Mouse (Mus musculus) olfactory bulb, adult 2 months (tissue): Measurements from ENCODE around the gene Zfp341. TPM values are rescaled to one million over a fixed set of nuclear protein-coding genes. Genes with fewer than 3 reads are reported as not detected.

Source experiments
- H3K27ac ChIP-seq: fragments of 200-500 bp; 2 replicates; pipeline ENCODE4 v1.5.1; 2012; ENCODE audit warnings: low read depth, low read length; ENCODE audit not compliant: insufficient read depth
- H3K4me1 ChIP-seq: fragments of 200-500 bp; 2 replicates; pipeline ENCODE4 v1.6.1; 2012; ENCODE audit warnings: low read length; ENCODE audit not compliant: control insufficient read depth, insufficient read depth
- H3K4me3 ChIP-seq: fragments of 200-500 bp; 2 replicates; pipeline ENCODE4 v1.5.1; 2012; ENCODE audit warnings: mild to moderate bottlenecking, low read depth, low read length, moderate library complexity; ENCODE audit not compliant: insufficient read depth
- CTCF ChIP-seq: fragments of 200-500 bp; IDR thresholded peaks from 2 replicates; pipeline ENCODE4 v1.5.1; 2012; ENCODE audit warnings: low read depth, mild to moderate bottlenecking, low read length, moderate library complexity; ENCODE audit not compliant: insufficient read depth
- POLR2A ChIP-seq: fragments of 200-500 bp; IDR thresholded peaks from 2 replicates; pipeline ENCODE4 v1.6.1; 2012; ENCODE audit warnings: mild to moderate bottlenecking, low read depth, low read length, moderate library complexity; ENCODE audit not compliant: insufficient read depth
- WGBS: fragments of 180-500 bp; shearing (Covaris S2); methylation state at CpG from one replicate; pipeline ENCODE4 v1.1.7; 2018; 5-methylcytosine and 5-hydroxymethylcytosine counted together
- polyA plus RNA-seq: library from polyadenylated mRNA; stranded (reverse); fragments of >200 nt; gene quantifications from 2 replicates; pipeline ENCODE4 v1.2.4, GENCODE M21; 2012; ENCODE audit warnings: low replicate concordance; ENCODE audit not compliant: missing spikeins, insufficient read depth, insufficient read length

Zfp341 gene
- polyA plus RNA-seq, 1 experiment: not detected

- Histone ChIP-seq H3K4me3 (no peak overlapping the region), H3K27ac (no peak overlapping the region), H3K4me1 (peaks cover 22% of the 10 kb centered on the region)
- TF ChIP-seq CTCF: no peak
- TF ChIP-seq POLR2A: no peak
- 61% methylated on average over 5 of the region's 5 CpGs for WGBS
These were observed 77.9 kb downstream of the Zfp341 start for GRCm38 (mm10) chr2:154690959-154691358.

GRCm38 (mm10) chr2:154693186-154693940 lies 80.3 kb downstream of the Zfp341 start:
- Histone ChIP-seq H3K27ac (no peak overlapping the region), H3K4me1 (peaks cover 15% of the 10 kb centered on the region), H3K4me3 (no peak overlapping the region)
- no peak for TF ChIP-seq CTCF
- 77% methylated on average over 11 of the region's 11 CpGs for WGBS

GRCm38 (mm10) chr2:154693941-154694256 lies 80.8 kb downstream of the Zfp341 start:
- H3K4me3 ChIP-seq: no peak overlapping the region
- WGBS: 91% methylated on average over 12 of the region's 12 CpGs
- H3K4me1 ChIP-seq: peaks cover 15% of the 10 kb centered on the region
- TF ChIP-seq POLR2A (no peak), CTCF (no peak)
- no peak overlapping the region for H3K27ac ChIP-seq

- WGBS: 71% methylated on average over 8 of the region's 8 CpGs
- Histone ChIP-seq H3K27ac (no peak overlapping the region), H3K4me3 (no peak overlapping the region), H3K4me1 (peaks cover 11% of the 10 kb centered on the region)
- TF ChIP-seq CTCF: no peak
- no peak for TF ChIP-seq POLR2A
These were observed 82.6 kb downstream of the Zfp341 start for GRCm38 (mm10) chr2:154695690-154696089.

Other genes starting within 250 kb of the Zfp341 start
- not detected in 2 replicates for gene Cdk5rap1, start 240.3 kb upstream of the Zfp341 start, polyA plus RNA-seq
- gene Snta1, start 205.2 kb upstream of the Zfp341 start, polyA plus RNA-seq: not detected in 2 replicates
- gene Cbfa2t2, start 176.8 kb upstream of the Zfp341 start, polyA plus RNA-seq: not detected in 2 replicates
- not detected in 2 replicates for gene 1700003F12Rik, start 66.2 kb upstream of the Zfp341 start, polyA plus RNA-seq
- gene Actl10, start 61.5 kb upstream of the Zfp341 start, polyA plus RNA-seq: not detected in 2 replicates
- gene Necab3, start 54.4 kb upstream of the Zfp341 start, polyA plus RNA-seq: not detected in 2 replicates
- not detected in 2 replicates for gene E2f1, start 43.4 kb upstream of the Zfp341 start, polyA plus RNA-seq
- gene Pxmp4, start 9.6 kb upstream of the Zfp341 start, polyA plus RNA-seq: not detected in 2 replicates
- not detected in 2 replicates for gene 4930519P11Rik, start 140 bp downstream of the Zfp341 start, polyA plus RNA-seq
- 288 TPM in 1 of 2 replicates, not detected in the other for gene Chmp4b, start 38.4 kb downstream of the Zfp341 start, polyA plus RNA-seq
- not detected in 2 replicates for gene Gm14214, start 156.7 kb downstream of the Zfp341 start, polyA plus RNA-seq
- not detected in 2 replicates for gene Raly, start 177.8 kb downstream of the Zfp341 start, polyA plus RNA-seq
- gene a, start 178.1 kb downstream of the Zfp341 start, polyA plus RNA-seq: not detected in 2 replicates